Mouse (Mus musculus): ENCODE measurements around the gene Sirt7.

DNA sequence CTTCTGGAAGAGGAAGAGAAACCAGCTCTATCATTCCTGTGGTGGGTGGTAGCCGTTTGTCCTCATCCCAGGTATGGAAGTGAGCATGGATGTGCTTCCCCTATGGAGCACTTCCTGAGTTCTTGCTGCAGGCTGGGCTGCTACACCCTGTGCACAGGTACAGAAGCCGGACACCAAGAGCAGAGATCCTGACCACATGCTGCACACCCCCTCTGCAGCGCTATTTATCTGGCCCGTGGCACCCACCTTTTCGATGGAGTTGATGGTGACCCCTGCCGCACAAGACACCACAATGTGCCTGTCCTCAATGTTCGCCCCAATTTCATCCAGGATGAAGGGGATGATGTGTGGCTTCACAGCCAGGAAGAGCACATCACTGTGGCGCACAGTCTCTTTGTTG is 16.8 kb upstream of the Sirt7 start:
- TF ChIP-seq CTCF (IDR thresholded peaks at IDR 0.05; ENCODE audit: low read depth, low read length) (no peak), POLR2A (IDR thresholded peaks at IDR 0.05; ENCODE audit: borderline replicate concordance, low read depth, low read length) (no peak)
